Mouse (Mus musculus) midbrain, embryonic 14.5 days (tissue): ENCODE results near the gene Akap9. TPM values are rescaled to one million over a fixed set of nuclear protein-coding genes. Genes with fewer than 3 reads are reported as not detected.
"Not testable (repeated sequence)": the region's sequence is repeated elsewhere in the genome, so short reads cannot be mapped to it uniquely, and the experiment has no call there.

Source experiments
- ATAC-seq: fragments of 200-750 bp; cut with Nextera tagmentation; 2 replicates; pipeline ENCODE4 v1.8.0; 2017; ENCODE audit warnings: moderate number of reproducible peaks, moderate library complexity; ENCODE audit not compliant: low FRiP score, low TSS enrichment
- DNase-seq: peaks from one replicate; pipeline ENCODE4 v3.0.0-alpha.2; 2015
- H3K27ac ChIP-seq: fragments of 300-500 bp; sonication (generic); replicated peaks from 2 replicates; pipeline ENCODE4 v1.5.1; 2014; ENCODE audit warnings: mild to moderate bottlenecking, low read depth, low read length, moderate library complexity
- H3K27me3 ChIP-seq: fragments of 300-500 bp; sonication (generic); 2 replicates; pipeline ENCODE4 v1.6.1; 2014; ENCODE audit warnings: low read length, control low read depth, mixed read lengths; ENCODE audit not compliant: control insufficient read depth, insufficient read depth
- H3K36me3 ChIP-seq: fragments of 300-500 bp; sonication (generic); 2 replicates; pipeline ENCODE4 v1.6.1; 2014; ENCODE audit warnings: low read length, control low read depth; ENCODE audit not compliant: control insufficient read depth, insufficient read depth
- H3K4me1 ChIP-seq: fragments of 300-500 bp; sonication (generic); 2 replicates; pipeline ENCODE4 v1.6.1; 2014; ENCODE audit warnings: mild to moderate bottlenecking, antibody characterized with exemption, low read length, control low read depth; ENCODE audit not compliant: control insufficient read depth, insufficient read depth
- H3K4me2 ChIP-seq: fragments of 300-500 bp; sonication (generic); 2 replicates; pipeline ENCODE4 v1.6.1; 2014; ENCODE audit warnings: mild to moderate bottlenecking, low read length, moderate library complexity
- H3K4me3 ChIP-seq: fragments of 300-500 bp; sonication (generic); replicated peaks from 2 replicates; pipeline ENCODE4 v1.5.1; 2014; ENCODE audit warnings: low read depth, low read length
- H3K9ac ChIP-seq: fragments of 300-500 bp; sonication (generic); replicated peaks from 2 replicates; pipeline ENCODE4 v1.6.1; 2014; ENCODE audit warnings: mild to moderate bottlenecking, low read length, moderate library complexity
- H3K9me3 ChIP-seq: fragments of 300-500 bp; sonication (generic); 2 replicates; pipeline ENCODE4 v1.6.1; 2016; ENCODE audit warnings: low read length, control low read depth, mixed read lengths; ENCODE audit not compliant: control insufficient read depth
- WGBS: fragments of 180-500 bp; shearing (Covaris S2); extraction: QIAGEN DNeasy Blood & Tissue Kit; methylation state at CpG from one replicate; pipeline ENCODE4 v1.1.7; 2014; 5-methylcytosine and 5-hydroxymethylcytosine counted together
- polyA plus RNA-seq: library from polyadenylated mRNA; unstranded; fragments of >200 nt; fragmentation: Nextera tagmentation; extraction: Ambion mirVana; gene quantifications from 2 replicates; pipeline ENCODE4 v1.2.1, GENCODE M21; 2014

Akap9 gene
- polyA plus RNA-seq, 1 experiment from 2014 or later: 362 TPM

- ATAC-seq (no peak), DNase-seq (no peak)
- peaks cover 50% of the 10 kb centered on the region for H3K36me3 ChIP-seq
- H3K27me3 ChIP-seq: no peaks in the 10 kb centered on the region
- no peaks in the 10 kb centered on the region for H3K9me3 ChIP-seq
- H3K4me3 ChIP-seq: no peak overlapping the region
- WGBS: 91% methylated on average over 4 of the region's 4 CpGs
- H3K27ac ChIP-seq: no peak overlapping the region
- H3K4me1 ChIP-seq: no peaks in the 10 kb centered on the region
- no peak overlapping the region for H3K4me2 ChIP-seq
- H3K9ac ChIP-seq: no peak overlapping the region
Measured at GRCm38 (mm10) chr5:4019377-4019776, 91.5 kb downstream of the Akap9 start.

GRCm38 (mm10) chr5:4020018-4020417 lies 92.2 kb downstream of the Akap9 start:
- no peak overlapping the region for H3K9ac ChIP-seq
- 98% methylated on average over 1 of the region's 1 CpGs for WGBS
- ATAC-seq (no peak), DNase-seq (no peak)
- no peaks in the 10 kb centered on the region for H3K4me1 ChIP-seq
- no peak overlapping the region for H3K4me3 ChIP-seq
- H3K36me3 ChIP-seq: peaks cover 45% of the 10 kb centered on the region
- H3K9me3 ChIP-seq: no peaks in the 10 kb centered on the region
- H3K4me2 ChIP-seq: no peak overlapping the region
- H3K27ac ChIP-seq: no peak overlapping the region
- H3K27me3 ChIP-seq: no peaks in the 10 kb centered on the region

GRCm38 (mm10) chr5:4023186-4023585 lies 95.3 kb downstream of the Akap9 start:
- H3K4me1 ChIP-seq: no peaks in the 10 kb centered on the region
- H3K27me3 ChIP-seq: no peaks in the 10 kb centered on the region
- H3K4me3 ChIP-seq: no peak overlapping the region
- no peak overlapping the region for H3K4me2 ChIP-seq
- no peaks in the 10 kb centered on the region for H3K9me3 ChIP-seq
- WGBS: 72% methylated on average over 13 of the region's 13 CpGs
- ATAC-seq (no peak), DNase-seq (no peak)
- H3K36me3 ChIP-seq: peaks cover 34% of the 10 kb centered on the region
- no peak overlapping the region for H3K27ac ChIP-seq
- H3K9ac ChIP-seq: no peak overlapping the region

GRCm38 (mm10) chr5:4023742-4024681 lies 96.2 kb downstream of the Akap9 start:
- Histone ChIP-seq H3K4me1 (no peaks in the 10 kb centered on the region), H3K4me3 (no peak overlapping the region), H3K9me3 (no peaks in the 10 kb centered on the region), H3K36me3 (peaks cover 36% of the 10 kb centered on the region), H3K9ac (no peak overlapping the region), H3K4me2 (no peak overlapping the region), H3K27me3 (no peaks in the 10 kb centered on the region), H3K27ac (no peak overlapping the region)
- ATAC-seq: no peak
- WGBS: 85% methylated on average over 16 of the region's 16 CpGs
- no peak for DNase-seq

GRCm38 (mm10) chr5:4024727-4025126 lies 96.9 kb downstream of the Akap9 start:
- H3K27me3 ChIP-seq: no peaks in the 10 kb centered on the region
- H3K36me3 ChIP-seq: peaks cover 31% of the 10 kb centered on the region
- H3K9ac ChIP-seq: no peak overlapping the region
- no peaks in the 10 kb centered on the region for H3K4me1 ChIP-seq
- H3K4me2 ChIP-seq: no peak overlapping the region
- no peaks in the 10 kb centered on the region for H3K9me3 ChIP-seq
- H3K4me3 ChIP-seq: no peak overlapping the region
- no peak overlapping the region for H3K27ac ChIP-seq
- WGBS: 87% methylated on average over 4 of the region's 4 CpGs
- DNase-seq: no peak
- ATAC-seq: no peak

- DNase-seq: not testable (repeated sequence)
- 100% methylated on average over 1 of the region's 1 CpGs for WGBS
- H3K36me3 ChIP-seq: peaks cover 34% of the 10 kb centered on the region
Measured at GRCm38 (mm10) chr5:4026336-4026735, 98.5 kb downstream of the Akap9 start.

GRCm38 (mm10) chr5:4028486-4029173 lies 100.8 kb downstream of the Akap9 start:
- WGBS: 81% methylated on average over 6 of the region's 6 CpGs
- no peaks in the 10 kb centered on the region for H3K4me1 ChIP-seq
- H3K4me2 ChIP-seq: no peak overlapping the region
- DNase-seq (no peak), ATAC-seq (no peak)
- H3K36me3 ChIP-seq: peaks cover 46% of the 10 kb centered on the region
- no peaks in the 10 kb centered on the region for H3K27me3 ChIP-seq
- H3K9ac ChIP-seq: no peak overlapping the region
- H3K27ac ChIP-seq: no peak overlapping the region
- H3K9me3 ChIP-seq: no peaks in the 10 kb centered on the region
- no peak overlapping the region for H3K4me3 ChIP-seq

More at GRCm38 (mm10) chr5:4026336-4026735, 98.5 kb downstream of the Akap9 start:
- H3K4me3 ChIP-seq, ATAC-seq, H3K9me3 ChIP-seq, H3K9ac ChIP-seq, H3K27me3 ChIP-seq, H3K27ac ChIP-seq, H3K4me2 ChIP-seq, H3K4me1 ChIP-seq: not testable (repeated sequence)

- H3K36me3 ChIP-seq: peaks cover 66% of the 10 kb centered on the region
Measured at GRCm38 (mm10) chr5:4031846-4032245, 104.0 kb downstream of the Akap9 start.

More at GRCm38 (mm10) chr5:4031846-4032245, 104.0 kb downstream of the Akap9 start:
- Histone ChIP-seq H3K4me1 (no peaks in the 10 kb centered on the region), H3K4me3 (no peak overlapping the region), H3K9ac (no peak overlapping the region), H3K27me3 (no peaks in the 10 kb centered on the region), H3K9me3 (no peaks in the 10 kb centered on the region), H3K27ac (no peak overlapping the region), H3K4me2 (no peak overlapping the region)
- no peak for DNase-seq
- ATAC-seq: no peak
- 92% methylated on average over 4 of the region's 4 CpGs for WGBS
